Mouse (Mus musculus): Measurements from ENCODE around the gene Hnf1b. TPM values are rescaled to one million over a fixed set of nuclear protein-coding genes. Genes with fewer than 3 reads are reported as not detected.
A peak's percentile ranks its signal among the peaks of the same experiment; 100 is the strongest.

Gene Hnf1b
- not detected in 2 replicates for polyA plus RNA-seq (2014; fragmentation: Nextera tagmentation; extraction: Ambion mirVana)

GRCm38 (mm10) chr11:83849529-83850335 is at the start of gene Hnf1b:
TSS of gene Hnf1b (plus strand) at chr11:83850063.
- ATAC-seq (replicated peaks; ENCODE audit: low FRiP score) (no peak), DNase-seq (ENCODE audit: low spot score) (peak; percentile 55)
- H3K9ac ChIP-seq (ENCODE audit: low read length), result no peak within 1 kb of the TSS
- no peak within 1 kb of the TSS; the same call in 1 of the 2 replicates for H3K4me2 ChIP-seq (ENCODE audit: low read depth, low read length, severe bottlenecking)
- no peaks in the 10 kb centered on the region for H3K9me3 ChIP-seq (ENCODE audit: control insufficient read depth, low read length)
- H3K36me3 ChIP-seq (ENCODE audit: control insufficient read depth, insufficient read depth, low read length), result no peaks in the 10 kb centered on the region
- peaks cover 20% of the 10 kb centered on the region for H3K4me1 ChIP-seq (replicated peaks; ENCODE audit: control insufficient read depth, insufficient read depth, low read length)
- peaks cover 53% of the 10 kb centered on the region for H3K27me3 ChIP-seq (ENCODE audit: control insufficient read depth, insufficient read depth, low read length)
- no peak within 1 kb of the TSS for H3K27ac ChIP-seq (ENCODE audit: low read depth, low read length)
- 4% methylated on average over 34 of the region's 36 CpGs for WGBS
- H3K4me3 ChIP-seq (ENCODE audit: low read depth, low read length), result no peak within 1 kb of the TSS

- no peak overlapping the region for H3K4me3 ChIP-seq (ENCODE audit: low read depth, low read length)
- ATAC-seq (replicated peaks; ENCODE audit: low FRiP score) (no peak), DNase-seq (ENCODE audit: low spot score) (no peak)
- H3K27ac ChIP-seq (ENCODE audit: low read depth, low read length), result no peak overlapping the region
- H3K9me3 ChIP-seq (ENCODE audit: control insufficient read depth, low read length), result no peaks in the 10 kb centered on the region
- H3K9ac ChIP-seq (ENCODE audit: low read length), result no peak overlapping the region
- no peaks in the 10 kb centered on the region for H3K4me1 ChIP-seq (replicated peaks; ENCODE audit: control insufficient read depth, insufficient read depth, low read length)
- no peak overlapping the region for H3K4me2 ChIP-seq (ENCODE audit: low read depth, low read length, severe bottlenecking)
- H3K36me3 ChIP-seq (ENCODE audit: control insufficient read depth, insufficient read depth, low read length), result no peaks in the 10 kb centered on the region
- H3K27me3 ChIP-seq (ENCODE audit: control insufficient read depth, insufficient read depth, low read length), result no peaks in the 10 kb centered on the region
- 66% methylated on average over 8 of the region's 8 CpGs for WGBS
These were observed 47.7 kb upstream of the Hnf1b start for GRCm38 (mm10) chr11:83802166-83802565.

DNA sequence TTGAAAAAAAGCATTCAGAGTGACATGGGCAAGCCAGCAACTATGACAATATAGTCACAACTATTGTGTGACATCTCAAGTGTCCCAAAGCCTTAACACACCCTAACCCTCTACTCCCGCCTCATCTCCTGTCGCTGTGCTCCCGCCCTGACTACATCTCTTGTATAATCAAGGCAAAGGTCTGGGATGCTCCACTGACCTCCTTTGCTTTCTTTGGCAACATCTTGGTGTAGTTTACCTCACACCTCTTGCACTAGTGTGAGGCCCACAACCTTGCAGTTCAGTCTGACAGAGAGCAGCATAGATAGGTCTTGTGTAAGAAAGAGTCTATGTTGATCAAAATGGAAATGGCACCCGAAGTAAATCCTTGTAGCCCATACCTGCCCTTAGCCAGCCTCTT is 47.3 kb upstream of the Hnf1b start:
- H3K4me2 ChIP-seq (ENCODE audit: low read depth, low read length, severe bottlenecking), result no peak overlapping the region
- WGBS, result 91% methylated on average over 4 of the region's 4 CpGs
- H3K4me3 ChIP-seq (ENCODE audit: low read depth, low read length), result no peak overlapping the region
- no peak overlapping the region for H3K27ac ChIP-seq (ENCODE audit: low read depth, low read length)
- no peaks in the 10 kb centered on the region for H3K36me3 ChIP-seq (ENCODE audit: control insufficient read depth, insufficient read depth, low read length)
- H3K9me3 ChIP-seq (ENCODE audit: control insufficient read depth, low read length), result no peaks in the 10 kb centered on the region
- DNase-seq (ENCODE audit: low spot score), result no peak
- H3K9ac ChIP-seq (ENCODE audit: low read length), result no peak overlapping the region
- H3K4me1 ChIP-seq (replicated peaks; ENCODE audit: control insufficient read depth, insufficient read depth, low read length), result no peaks in the 10 kb centered on the region
- H3K27me3 ChIP-seq (ENCODE audit: control insufficient read depth, insufficient read depth, low read length), result no peaks in the 10 kb centered on the region
- no peak for ATAC-seq (replicated peaks; ENCODE audit: low FRiP score)

DNA sequence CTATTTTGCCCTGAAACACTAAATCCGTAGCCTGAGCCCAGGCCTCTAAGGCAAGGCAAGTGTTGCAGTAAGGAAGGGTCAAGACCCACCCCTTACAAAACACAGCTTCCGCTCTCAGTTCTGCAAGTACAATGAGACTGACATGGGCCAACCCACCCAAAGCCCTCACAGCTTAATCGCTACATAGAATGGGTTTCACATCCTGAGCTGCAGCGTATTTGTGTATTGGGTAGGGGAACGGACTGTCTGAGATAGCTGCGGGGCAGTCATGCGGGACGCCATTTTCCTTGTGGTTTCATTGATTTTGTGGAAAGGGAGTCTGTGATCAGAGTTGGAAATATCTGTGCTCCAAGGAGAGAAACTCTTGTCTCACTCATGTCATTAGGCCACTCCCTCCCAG is 39.4 kb upstream of the Hnf1b start:
- ATAC-seq (replicated peaks; ENCODE audit: low FRiP score) (no peak), DNase-seq (ENCODE audit: low spot score) (no peak)
- no peak overlapping the region for H3K4me3 ChIP-seq (ENCODE audit: low read depth, low read length)
- no peaks in the 10 kb centered on the region for H3K9me3 ChIP-seq (ENCODE audit: control insufficient read depth, low read length)
- no peak overlapping the region for H3K27ac ChIP-seq (ENCODE audit: low read depth, low read length)
- no peaks in the 10 kb centered on the region for H3K4me1 ChIP-seq (replicated peaks; ENCODE audit: control insufficient read depth, insufficient read depth, low read length)
- 82% methylated on average over 8 of the region's 8 CpGs for WGBS
- no peak overlapping the region for H3K4me2 ChIP-seq (ENCODE audit: low read depth, low read length, severe bottlenecking)
- no peaks in the 10 kb centered on the region for H3K36me3 ChIP-seq (ENCODE audit: control insufficient read depth, insufficient read depth, low read length)
- H3K9ac ChIP-seq (ENCODE audit: low read length), result no peak overlapping the region
- no peaks in the 10 kb centered on the region for H3K27me3 ChIP-seq (ENCODE audit: control insufficient read depth, insufficient read depth, low read length)

- H3K4me1 ChIP-seq (replicated peaks; ENCODE audit: control insufficient read depth, insufficient read depth, low read length), result no peaks in the 10 kb centered on the region
- no peak overlapping the region for H3K4me3 ChIP-seq (ENCODE audit: low read depth, low read length)
- no peaks in the 10 kb centered on the region for H3K9me3 ChIP-seq (ENCODE audit: control insufficient read depth, low read length)
- no peak overlapping the region for H3K9ac ChIP-seq (ENCODE audit: low read length)
- DNase-seq (ENCODE audit: low spot score), result no peak
- no peak overlapping the region for H3K4me2 ChIP-seq (ENCODE audit: low read depth, low read length, severe bottlenecking)
- 91% methylated on average over 5 of the region's 5 CpGs for WGBS
- no peak overlapping the region for H3K27ac ChIP-seq (ENCODE audit: low read depth, low read length)
- no peaks in the 10 kb centered on the region for H3K36me3 ChIP-seq (ENCODE audit: control insufficient read depth, insufficient read depth, low read length)
- no peak for ATAC-seq (replicated peaks; ENCODE audit: low FRiP score)
- no peaks in the 10 kb centered on the region for H3K27me3 ChIP-seq (ENCODE audit: control insufficient read depth, insufficient read depth, low read length)
These were observed 34.7 kb upstream of the Hnf1b start for GRCm38 (mm10) chr11:83815191-83815590.

DNA sequence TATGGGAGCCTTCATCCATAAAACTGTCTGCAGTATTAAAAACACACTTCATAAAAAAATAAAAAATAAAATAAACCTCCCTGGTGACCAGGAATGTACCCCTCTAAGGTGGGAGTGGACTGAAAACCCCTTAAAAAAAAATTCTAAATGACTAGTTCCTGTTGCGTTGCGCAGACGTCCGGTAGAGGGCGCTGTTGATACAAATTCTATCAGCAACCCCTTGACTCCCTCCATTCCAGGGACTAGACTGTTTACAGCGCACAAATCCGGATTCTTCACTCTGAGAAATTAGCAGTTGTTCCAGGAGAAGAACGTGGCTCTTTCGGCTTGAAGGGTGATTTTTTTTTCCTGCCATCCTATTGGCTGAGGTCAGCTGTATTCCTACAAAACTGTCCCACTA is 34.2 kb upstream of the Hnf1b start:
- WGBS, result 10% methylated on average over 9 of the region's 9 CpGs
- no peaks in the 10 kb centered on the region for H3K36me3 ChIP-seq (ENCODE audit: control insufficient read depth, insufficient read depth, low read length)
- no peak overlapping the region for H3K9ac ChIP-seq (ENCODE audit: low read length)
- no peak overlapping the region for H3K27ac ChIP-seq (ENCODE audit: low read depth, low read length)
- H3K27me3 ChIP-seq (ENCODE audit: control insufficient read depth, insufficient read depth, low read length), result no peaks in the 10 kb centered on the region
- no peaks in the 10 kb centered on the region for H3K9me3 ChIP-seq (ENCODE audit: control insufficient read depth, low read length)
- no peaks in the 10 kb centered on the region for H3K4me1 ChIP-seq (replicated peaks; ENCODE audit: control insufficient read depth, insufficient read depth, low read length)
- no peak overlapping the region for H3K4me2 ChIP-seq (ENCODE audit: low read depth, low read length, severe bottlenecking)
- DNase-seq (ENCODE audit: low spot score), result peak; percentile 79
- H3K4me3 ChIP-seq (ENCODE audit: low read depth, low read length), result no peak overlapping the region
- no peak for ATAC-seq (replicated peaks; ENCODE audit: low FRiP score)

DNA sequence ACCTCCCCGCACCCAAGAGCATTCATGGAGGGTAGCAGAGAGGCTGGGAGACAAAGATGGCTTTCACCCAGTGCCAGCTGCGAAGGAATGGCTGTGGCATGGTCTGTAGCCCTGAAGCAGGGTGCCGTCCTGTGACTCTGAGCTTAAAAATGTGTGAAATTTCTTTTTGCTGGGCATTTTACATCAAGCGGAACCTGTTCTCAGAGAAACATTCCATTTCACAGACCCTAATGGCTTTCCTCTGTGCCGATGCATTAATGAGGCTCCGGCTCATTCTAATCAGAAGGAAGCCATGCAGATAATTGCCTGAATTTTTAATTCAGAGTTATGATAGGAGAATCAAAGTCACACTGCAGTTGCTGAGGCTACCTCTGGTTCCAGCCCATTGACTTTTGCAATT is 32.8 kb upstream of the Hnf1b start:
- WGBS, result 71% methylated on average over 6 of the region's 6 CpGs
- Histone ChIP-seq H3K9me3 (ENCODE audit: control insufficient read depth, low read length) (no peaks in the 10 kb centered on the region), H3K27me3 (ENCODE audit: control insufficient read depth, insufficient read depth, low read length) (no peaks in the 10 kb centered on the region), H3K4me2 (ENCODE audit: low read depth, low read length, severe bottlenecking) (no peak overlapping the region), H3K27ac (ENCODE audit: low read depth, low read length) (no peak overlapping the region), H3K36me3 (ENCODE audit: control insufficient read depth, insufficient read depth, low read length) (no peaks in the 10 kb centered on the region), H3K4me3 (ENCODE audit: low read depth, low read length) (no peak overlapping the region), H3K9ac (ENCODE audit: low read length) (no peak overlapping the region), H3K4me1 (replicated peaks; ENCODE audit: control insufficient read depth, insufficient read depth, low read length) (no peaks in the 10 kb centered on the region)
- ATAC-seq (replicated peaks; ENCODE audit: low FRiP score) (no peak), DNase-seq (ENCODE audit: low spot score) (no peak)

DNA sequence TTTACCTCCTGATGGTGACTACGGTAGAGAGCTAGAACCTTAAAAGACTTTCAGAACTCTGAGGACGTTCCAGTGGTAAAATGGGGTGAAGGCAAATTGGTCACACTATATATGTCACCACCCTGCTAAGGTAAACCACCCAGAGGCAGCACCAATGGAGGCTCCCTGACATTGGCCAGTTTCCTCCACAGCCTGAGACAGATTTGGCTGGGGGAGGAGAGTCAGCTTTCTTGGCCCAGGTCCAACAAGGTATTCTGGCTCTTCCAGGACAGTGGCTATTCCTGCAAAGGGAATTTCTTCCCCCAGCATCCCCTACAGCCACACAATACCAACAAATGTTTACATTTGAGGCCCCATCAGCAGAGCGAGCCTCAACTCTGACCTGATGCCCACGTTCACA is 31.9 kb upstream of the Hnf1b start:
- H3K36me3 ChIP-seq (ENCODE audit: control insufficient read depth, insufficient read depth, low read length), result no peaks in the 10 kb centered on the region
- H3K9me3 ChIP-seq (ENCODE audit: control insufficient read depth, low read length), result no peaks in the 10 kb centered on the region
- ATAC-seq (replicated peaks; ENCODE audit: low FRiP score) (no peak), DNase-seq (ENCODE audit: low spot score) (no peak)
- no peak overlapping the region for H3K27ac ChIP-seq (ENCODE audit: low read depth, low read length)
- H3K9ac ChIP-seq (ENCODE audit: low read length), result no peak overlapping the region
- H3K4me1 ChIP-seq (replicated peaks; ENCODE audit: control insufficient read depth, insufficient read depth, low read length), result no peaks in the 10 kb centered on the region
- H3K4me2 ChIP-seq (ENCODE audit: low read depth, low read length, severe bottlenecking), result no peak overlapping the region
- H3K4me3 ChIP-seq (ENCODE audit: low read depth, low read length), result no peak overlapping the region
- no peaks in the 10 kb centered on the region for H3K27me3 ChIP-seq (ENCODE audit: control insufficient read depth, insufficient read depth, low read length)
- 88% methylated on average over 4 of the region's 4 CpGs for WGBS

- Histone ChIP-seq H3K9me3 (ENCODE audit: control insufficient read depth, low read length) (no peaks in the 10 kb centered on the region), H3K4me3 (ENCODE audit: low read depth, low read length) (no peak overlapping the region), H3K4me2 (ENCODE audit: low read depth, low read length, severe bottlenecking) (no peak overlapping the region), H3K4me1 (replicated peaks; ENCODE audit: control insufficient read depth, insufficient read depth, low read length) (no peaks in the 10 kb centered on the region), H3K27ac (ENCODE audit: low read depth, low read length) (no peak overlapping the region), H3K27me3 (ENCODE audit: control insufficient read depth, insufficient read depth, low read length) (no peaks in the 10 kb centered on the region), H3K9ac (ENCODE audit: low read length) (no peak overlapping the region), H3K36me3 (ENCODE audit: control insufficient read depth, insufficient read depth, low read length) (no peaks in the 10 kb centered on the region)
- ATAC-seq (replicated peaks; ENCODE audit: low FRiP score), result no peak
- WGBS, result 70% methylated on average over 9 of the region's 9 CpGs
- no peak for DNase-seq (ENCODE audit: low spot score)
These were observed 31.2 kb upstream of the Hnf1b start for GRCm38 (mm10) chr11:83818591-83819127.

All from forebrain, embryonic 11.5 days (tissue).